Mouse (Mus musculus) heart, embryonic 13.5 days (tissue): ENCODE results near the gene Ift46. TPM values are rescaled to one million over a fixed set of nuclear protein-coding genes. Genes with fewer than 3 reads are reported as not detected.

Source experiments
- ATAC-seq: fragments of 200-750 bp; cut with Nextera tagmentation; 2 replicates; pipeline ENCODE4 v1.8.0; 2017; ENCODE audit warnings: moderate TSS enrichment; ENCODE audit not compliant: insufficient number of reproducible peaks, low FRiP score, low TSS enrichment; ENCODE audit errors: extremely low read depth
- H3K27ac ChIP-seq: fragments of 300-500 bp; sonication (generic); replicated peaks from 2 replicates; pipeline ENCODE4 v1.5.1; 2015; ENCODE audit warnings: moderate library complexity, mild to moderate bottlenecking, inconsistent platforms
- H3K27me3 ChIP-seq: fragments of 300-500 bp; sonication (generic); replicated peaks from 2 replicates; pipeline ENCODE4 v1.6.1; 2015; ENCODE audit warnings: mild to moderate bottlenecking, inconsistent platforms
- H3K36me3 ChIP-seq: fragments of 300-500 bp; sonication (generic); 2 replicates; pipeline ENCODE4 v1.6.1; 2015; ENCODE audit warnings: mild to moderate bottlenecking, inconsistent platforms
- H3K4me1 ChIP-seq: fragments of 300-500 bp; sonication (generic); 2 replicates; pipeline ENCODE4 v1.6.1; 2015; ENCODE audit warnings: inconsistent platforms
- H3K4me2 ChIP-seq: fragments of 300-500 bp; sonication (generic); 2 replicates; pipeline ENCODE4 v1.6.1; 2015; ENCODE audit warnings: inconsistent platforms, mild to moderate bottlenecking, moderate library complexity
- H3K4me3 ChIP-seq: fragments of 300-500 bp; sonication (generic); 2 replicates; pipeline ENCODE4 v1.5.1; 2015; ENCODE audit warnings: moderate library complexity, mild to moderate bottlenecking, inconsistent platforms
- H3K9ac ChIP-seq: fragments of 300-500 bp; sonication (generic); 2 replicates; pipeline ENCODE4 v1.6.1; 2015; ENCODE audit warnings: inconsistent platforms, mild to moderate bottlenecking, moderate library complexity
- H3K9me3 ChIP-seq: fragments of 300-500 bp; sonication (generic); 2 replicates; pipeline ENCODE4 v1.6.1; 2016; ENCODE audit warnings: inconsistent platforms
- WGBS: fragments of 180-500 bp; shearing (Covaris S2); methylation state at CpG from one replicate; pipeline ENCODE4 v1.1.7; 2015; ENCODE audit warnings: mixed read lengths; 5-methylcytosine and 5-hydroxymethylcytosine counted together
- polyA plus RNA-seq: library from polyadenylated mRNA; unstranded; fragments of >200 nt; fragmentation: Nextera tagmentation; extraction: Ambion mirVana; gene quantifications from 2 replicates; pipeline ENCODE4 v1.2.1, GENCODE M21; 2015

The Ift46 gene
- polyA plus RNA-seq, 1 experiment from 2014 or later: 65.7 TPM

DNA sequence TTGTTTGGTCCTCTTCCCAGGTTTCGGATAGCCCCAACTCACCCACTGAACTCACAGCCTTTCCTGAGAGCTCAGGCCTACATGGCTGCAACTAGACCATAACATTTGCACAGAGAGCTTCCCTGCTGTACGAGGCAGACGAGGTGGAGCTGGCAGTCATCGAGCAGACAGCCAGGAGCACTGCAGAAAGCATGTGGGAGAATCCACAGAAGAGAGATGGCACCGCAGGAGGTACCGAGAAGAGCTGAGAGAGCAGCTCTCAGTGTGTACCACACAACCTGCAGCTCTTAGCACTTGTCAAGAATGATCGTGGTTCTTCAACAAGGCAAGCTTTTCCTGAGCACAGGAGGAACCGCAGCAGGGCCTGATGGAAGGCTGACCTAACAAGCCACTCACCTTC lies 46.5 kb downstream of the Ift46 start:
- H3K9ac ChIP-seq: no peak overlapping the region
- 89% methylated on average over 8 of the region's 8 CpGs for WGBS
- no peak overlapping the region for H3K4me3 ChIP-seq
- ATAC-seq: no peak
- no peaks in the 10 kb centered on the region for H3K9me3 ChIP-seq
- no peak overlapping the region for H3K4me2 ChIP-seq
- no peak overlapping the region for H3K27ac ChIP-seq
- H3K4me1 ChIP-seq: no peaks in the 10 kb centered on the region
- H3K27me3 ChIP-seq: no peaks in the 10 kb centered on the region
- peaks cover 100% of the 10 kb centered on the region for H3K36me3 ChIP-seq

DNA sequence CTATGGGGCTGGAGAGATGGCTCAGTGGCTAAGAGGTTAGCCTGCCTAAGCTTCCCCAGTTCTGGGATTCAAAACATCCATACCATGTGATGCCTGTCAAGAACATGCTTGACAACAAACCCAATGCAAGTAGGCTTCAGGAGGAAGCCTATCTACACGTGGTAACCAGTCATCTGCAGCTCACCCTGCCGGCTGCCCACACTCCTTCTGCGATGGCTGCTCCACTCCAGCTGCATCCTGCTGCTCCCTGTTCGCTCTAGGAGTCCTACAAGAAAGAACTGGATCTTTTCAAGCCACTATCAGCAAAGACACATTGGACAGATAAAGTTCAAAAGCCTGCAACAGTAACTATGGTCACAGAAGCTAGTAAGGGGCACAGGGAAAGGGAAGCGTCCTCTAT lies 49.8 kb downstream of the Ift46 start:
- no peaks in the 10 kb centered on the region for H3K27me3 ChIP-seq
- H3K4me1 ChIP-seq: no peaks in the 10 kb centered on the region
- no peak overlapping the region for H3K27ac ChIP-seq
- 53% methylated on average over 5 of the region's 5 CpGs for WGBS
- peaks cover 100% of the 10 kb centered on the region for H3K36me3 ChIP-seq
- no peak for ATAC-seq
- H3K9me3 ChIP-seq: no peaks in the 10 kb centered on the region
- H3K9ac ChIP-seq: no peak overlapping the region
- H3K4me3 ChIP-seq: no peak overlapping the region
- no peak overlapping the region for H3K4me2 ChIP-seq

DNA sequence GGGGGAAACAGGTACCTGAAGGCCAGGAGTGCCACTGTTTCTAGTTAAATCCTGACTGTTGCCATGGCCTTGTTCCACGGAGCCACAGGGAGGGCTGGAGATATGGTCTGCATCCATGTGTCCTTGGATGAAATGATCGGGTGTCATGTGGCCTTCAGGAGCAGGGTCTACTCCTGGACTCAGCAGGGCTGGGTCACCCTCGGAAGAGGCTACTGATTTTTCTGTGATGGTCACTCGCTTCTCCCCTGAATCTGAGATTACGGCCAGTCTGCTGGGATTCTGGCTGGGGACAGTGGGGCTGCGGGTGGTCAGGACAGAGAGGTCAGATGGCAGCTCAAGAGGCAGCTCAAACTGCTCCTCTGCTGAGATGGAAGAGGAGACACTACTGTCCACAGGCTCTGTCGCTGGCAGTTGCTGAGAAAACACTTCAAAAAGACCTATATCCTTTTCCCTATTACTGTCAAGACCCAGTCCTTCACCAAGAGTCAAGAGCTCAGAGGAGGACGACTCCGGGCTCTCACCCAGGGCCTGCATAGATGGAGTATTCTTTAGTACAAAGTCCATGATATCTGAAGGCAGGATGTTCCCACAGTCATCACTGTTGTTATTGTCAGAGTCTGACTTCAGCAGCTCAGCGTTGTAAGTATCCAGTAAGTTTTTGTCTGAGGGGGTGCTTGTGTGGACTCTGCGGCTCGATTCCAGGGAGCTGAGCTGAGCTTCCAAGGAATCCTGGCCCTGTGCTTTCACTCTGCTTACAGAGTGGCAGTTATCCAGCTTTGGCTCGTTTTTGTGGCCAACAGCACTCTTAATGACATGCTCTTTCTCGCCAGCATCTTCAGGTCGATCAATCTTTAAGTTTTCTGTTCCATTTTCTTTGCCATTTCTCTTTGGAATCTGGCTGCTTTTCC lies 52.5 kb downstream of the Ift46 start:
- no peaks in the 10 kb centered on the region for H3K9me3 ChIP-seq
- no peak overlapping the region for H3K27ac ChIP-seq
- H3K4me2 ChIP-seq: no peak overlapping the region
- no peak overlapping the region for H3K4me3 ChIP-seq
- 86% methylated on average over 15 of the region's 15 CpGs for WGBS
- H3K36me3 ChIP-seq: peaks cover 100% of the 10 kb centered on the region
- ATAC-seq: no peak
- no peaks in the 10 kb centered on the region for H3K27me3 ChIP-seq
- H3K4me1 ChIP-seq: no peaks in the 10 kb centered on the region
- no peak overlapping the region for H3K9ac ChIP-seq

DNA sequence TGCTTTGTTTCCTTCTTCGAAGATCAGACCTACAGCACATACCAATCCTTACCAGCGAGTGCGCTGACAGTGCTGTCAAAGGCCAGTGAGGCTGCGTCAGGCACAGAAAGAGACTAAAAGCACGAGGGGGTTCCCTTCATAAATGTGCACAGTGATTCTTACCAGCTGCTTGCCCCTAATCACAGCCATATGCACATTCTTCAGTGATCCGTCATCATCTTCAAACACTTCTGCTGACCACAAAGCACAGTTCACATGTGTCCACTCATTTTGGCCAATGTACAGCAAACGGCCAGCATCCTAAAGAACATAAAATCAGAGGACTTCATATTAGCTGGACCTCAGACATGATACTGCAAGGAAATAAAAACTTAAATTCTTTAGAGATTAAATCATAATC lies 59.0 kb downstream of the Ift46 start:
- Histone ChIP-seq H3K36me3 (peaks cover 99% of the 10 kb centered on the region), H3K4me1 (no peaks in the 10 kb centered on the region), H3K9ac (no peak overlapping the region), H3K27ac (no peak overlapping the region), H3K27me3 (no peaks in the 10 kb centered on the region), H3K4me2 (no peak overlapping the region), H3K4me3 (no peak overlapping the region), H3K9me3 (no peaks in the 10 kb centered on the region)
- ATAC-seq: no peak
- WGBS: 80% methylated on average over 7 of the region's 7 CpGs

DNA sequence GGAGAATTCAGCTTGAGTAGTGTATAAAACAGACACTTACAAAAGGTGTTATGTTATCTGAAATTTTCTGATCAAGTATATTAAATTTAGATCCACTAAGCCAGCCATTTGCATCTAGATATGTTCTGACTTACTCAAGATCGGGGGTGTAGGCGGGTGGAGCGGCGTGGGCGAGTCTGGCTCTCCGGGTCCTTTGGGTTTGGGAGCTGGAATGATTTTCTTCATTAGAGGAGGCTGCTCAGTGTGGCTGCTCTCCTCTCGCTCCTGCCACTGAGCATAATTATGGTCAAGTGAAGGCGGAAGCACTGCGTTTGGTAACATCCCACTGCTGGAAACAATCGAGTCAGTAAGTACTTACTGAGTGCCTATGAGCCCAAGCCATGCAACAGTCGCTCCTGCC lies 61.2 kb downstream of the Ift46 start:
- Histone ChIP-seq H3K4me2 (no peak overlapping the region), H3K36me3 (peaks cover 99% of the 10 kb centered on the region), H3K4me1 (no peaks in the 10 kb centered on the region), H3K9me3 (no peaks in the 10 kb centered on the region), H3K27me3 (no peaks in the 10 kb centered on the region), H3K9ac (no peak overlapping the region), H3K27ac (no peak overlapping the region), H3K4me3 (no peak overlapping the region)
- ATAC-seq: no peak
- WGBS: 95% methylated on average over 11 of the region's 11 CpGs

DNA sequence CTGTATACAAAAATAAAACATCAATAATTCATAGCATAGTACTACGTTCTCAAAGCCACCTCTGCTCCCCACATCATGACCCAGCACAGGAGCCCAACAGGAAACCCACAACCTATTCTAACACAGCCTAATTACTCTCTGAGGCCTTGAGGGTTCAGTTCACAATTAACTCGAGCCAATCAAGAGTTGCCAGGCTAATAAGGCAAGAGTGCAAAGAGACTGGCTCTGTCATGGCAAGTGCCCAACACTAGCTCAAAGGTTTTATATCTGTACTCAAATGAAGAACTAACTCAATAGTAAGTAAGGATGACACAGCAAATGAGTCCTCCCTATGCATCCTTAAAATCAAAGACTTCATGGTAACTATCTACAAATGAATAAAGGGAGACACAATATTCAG lies 62.8 kb downstream of the Ift46 start:
- Histone ChIP-seq H3K36me3 (peaks cover 99% of the 10 kb centered on the region), H3K27ac (no peak overlapping the region), H3K4me2 (no peak overlapping the region), H3K9ac (no peak overlapping the region), H3K9me3 (no peaks in the 10 kb centered on the region), H3K27me3 (no peaks in the 10 kb centered on the region), H3K4me3 (no peak overlapping the region), H3K4me1 (no peaks in the 10 kb centered on the region)
- WGBS: 86% methylated on average over 2 of the region's 2 CpGs
- no peak for ATAC-seq

DNA sequence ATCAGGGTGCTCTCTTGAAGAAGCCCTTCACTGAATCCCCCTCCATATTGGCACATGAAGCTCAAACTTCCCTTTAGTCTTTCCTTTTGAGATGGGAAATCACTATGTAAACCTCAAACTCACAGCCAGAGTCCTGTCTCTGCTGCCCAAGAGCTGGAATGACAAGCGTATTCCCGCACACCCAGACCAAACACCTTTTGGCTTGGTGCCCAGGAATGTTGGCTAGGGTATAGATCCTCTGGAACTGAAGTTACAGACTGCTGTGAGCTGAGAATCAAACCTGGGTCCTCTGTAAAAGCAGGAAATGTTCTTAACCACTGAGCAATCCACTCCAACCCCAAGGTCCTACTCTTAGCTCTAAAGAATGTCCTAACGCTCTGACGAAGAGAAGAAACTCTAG lies 64.6 kb downstream of the Ift46 start:
- 62% methylated on average over 4 of the region's 4 CpGs for WGBS
- H3K27ac ChIP-seq: no peak overlapping the region
- H3K27me3 ChIP-seq: no peaks in the 10 kb centered on the region
- no peaks in the 10 kb centered on the region for H3K4me1 ChIP-seq
- peaks cover 96% of the 10 kb centered on the region for H3K36me3 ChIP-seq
- ATAC-seq: no peak
- H3K4me3 ChIP-seq: no peak overlapping the region
- no peak overlapping the region for H3K9ac ChIP-seq
- H3K4me2 ChIP-seq: no peak overlapping the region
- no peaks in the 10 kb centered on the region for H3K9me3 ChIP-seq

DNA sequence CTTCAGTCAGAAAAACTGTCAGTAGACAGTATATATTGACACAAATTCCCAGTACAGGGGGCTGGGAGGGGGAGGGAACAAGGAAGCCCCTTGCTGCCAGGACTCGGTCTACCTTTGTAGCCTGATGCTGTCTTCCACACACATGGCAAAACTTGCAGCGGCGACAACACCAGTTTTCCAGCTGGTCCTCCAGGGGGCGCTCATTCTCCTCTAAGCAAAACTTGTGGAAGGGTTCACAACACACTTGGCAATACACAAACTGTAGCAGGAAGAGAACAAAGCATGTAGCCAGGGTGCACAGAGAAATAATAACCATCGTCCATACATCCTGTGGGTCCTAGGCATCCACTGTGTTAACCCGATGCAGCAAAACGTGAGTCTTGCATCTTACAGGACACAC lies 68.7 kb downstream of the Ift46 start:
- Histone ChIP-seq H3K9ac (no peak overlapping the region), H3K9me3 (no peaks in the 10 kb centered on the region), H3K36me3 (peaks cover 94% of the 10 kb centered on the region), H3K27ac (no peak overlapping the region), H3K4me1 (no peaks in the 10 kb centered on the region), H3K27me3 (no peaks in the 10 kb centered on the region), H3K4me3 (no peak overlapping the region), H3K4me2 (no peak overlapping the region)
- 52% methylated on average over 7 of the region's 7 CpGs for WGBS
- no peak for ATAC-seq

DNA sequence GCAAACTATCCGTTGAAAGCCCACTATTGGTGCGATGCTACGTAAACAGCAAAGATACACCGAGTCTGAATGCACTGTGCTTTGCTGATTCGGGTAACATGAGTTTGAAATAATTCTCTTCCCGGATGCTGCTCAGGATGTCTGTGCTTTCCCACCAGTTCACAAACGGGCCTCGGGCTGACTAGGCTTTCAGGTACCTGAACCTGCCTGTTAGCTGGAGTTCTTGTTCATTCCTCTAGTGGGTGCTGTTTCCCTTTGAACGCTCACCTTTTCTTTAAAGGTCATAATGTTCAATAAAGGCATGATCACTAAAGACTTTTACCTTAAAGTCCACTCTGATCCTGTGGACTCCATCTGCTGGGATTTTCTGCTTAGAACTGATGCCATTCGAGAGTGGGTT lies 73.5 kb downstream of the Ift46 start:
- H3K4me2 ChIP-seq: no peak overlapping the region

More for the DNA sequence above, 73.5 kb downstream of the Ift46 start:
- Histone ChIP-seq H3K27ac (no peak overlapping the region), H3K9ac (no peak overlapping the region), H3K4me1 (no peaks in the 10 kb centered on the region), H3K9me3 (no peaks in the 10 kb centered on the region), H3K36me3 (peaks cover 93% of the 10 kb centered on the region), H3K27me3 (no peaks in the 10 kb centered on the region), H3K4me3 (no peak overlapping the region)
- no peak for ATAC-seq
- 85% methylated on average over 10 of the region's 10 CpGs for WGBS

Other genes with a start within 250 kb of the Ift46 start
- gene Cxcr5, start 206.0 kb upstream of the Ift46 start, polyA plus RNA-seq: not detected in 2 replicates
- 9.8 and 11.0 TPM in 2 replicates for gene Ddx6, start 163.0 kb upstream of the Ift46 start, polyA plus RNA-seq
- not detected in 2 replicates for gene Treh, start 94.7 kb upstream of the Ift46 start, polyA plus RNA-seq
- gene Phldb1, start 32.7 kb upstream of the Ift46 start, polyA plus RNA-seq: 20.2 and 24.4 TPM in 2 replicates
- 114 and 119 TPM in 2 replicates for gene Arcn1, start 63 bp upstream of the Ift46 start, polyA plus RNA-seq
- 1.5 and 1.9 TPM in 2 replicates for gene Tmem25, start 31.4 kb downstream of the Ift46 start, polyA plus RNA-seq
- gene Ttc36, start 35.2 kb downstream of the Ift46 start, polyA plus RNA-seq: 0.29 and 2.2 TPM in 2 replicates
- gene Kmt2a, start 113.4 kb downstream of the Ift46 start, polyA plus RNA-seq: 6.1 and 6.5 TPM in 2 replicates
- gene Atp5l, start 152.8 kb downstream of the Ift46 start, polyA plus RNA-seq: 1,009 and 1,200 TPM in 2 replicates
- 15.9 and 17.4 TPM in 2 replicates for gene Ube4a, start 197.7 kb downstream of the Ift46 start, polyA plus RNA-seq
- 1.9 TPM in 1 of 2 replicates, not detected in the other for gene Cd3g, start 212.5 kb downstream of the Ift46 start, polyA plus RNA-seq
- 0.45 TPM in 1 of 2 replicates, not detected in the other for gene Cd3d, start 213.9 kb downstream of the Ift46 start, polyA plus RNA-seq
- 0.55 TPM in 1 of 2 replicates, not detected in the other for gene Cd3e, start 241.7 kb downstream of the Ift46 start, polyA plus RNA-seq